Mouse (Mus musculus) layer of hippocampus, postnatal 36 days (tissue): ENCODE results near the gene Lrrc51. TPM values are rescaled to one million over a fixed set of nuclear protein-coding genes. Genes with fewer than 3 reads are reported as not detected.
A peak's percentile ranks its signal among the peaks of the same experiment; 100 is the strongest.
"Not testable (repeated sequence)": the region's sequence is repeated elsewhere in the genome, so short reads cannot be mapped to it uniquely, and the experiment has no call there.

Experiments used
- DNase-seq, 2 experiments: peaks; one replicate each; pipeline ENCODE4 v3.0.0; 2022
- total RNA-seq, 2 experiments: library from RNA; stranded (reverse); gene quantifications; 2 replicates each; pipeline ENCODE4 v1.2.3; 2021

The Lrrc51 gene
- total RNA-seq, 2 experiments from 2014 or later, result 4.8 to 5.7 TPM

DNA sequence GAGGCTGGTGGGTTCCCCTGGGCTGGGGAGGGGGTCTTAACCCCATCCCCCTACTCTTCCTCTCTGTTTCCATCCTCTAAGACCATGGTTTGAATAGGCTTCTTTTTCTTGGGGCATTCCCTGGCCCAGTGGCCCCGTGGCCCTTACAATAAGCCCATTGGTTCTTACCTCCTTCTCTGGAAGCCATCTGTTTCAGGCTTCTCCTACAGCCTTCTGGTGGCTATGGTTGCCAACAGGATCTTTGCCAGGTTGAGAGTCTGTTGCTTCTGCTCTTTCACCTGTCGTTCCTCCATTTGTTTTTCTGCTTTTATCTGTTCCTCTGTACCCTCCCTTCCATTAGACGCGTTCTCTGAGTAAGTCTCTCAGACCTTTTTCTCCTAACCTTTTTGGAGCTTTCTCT, 3.9 kb upstream of the Lrrc51 start:
- DNase-seq, result peak; percentile 24 to 25

DNA sequence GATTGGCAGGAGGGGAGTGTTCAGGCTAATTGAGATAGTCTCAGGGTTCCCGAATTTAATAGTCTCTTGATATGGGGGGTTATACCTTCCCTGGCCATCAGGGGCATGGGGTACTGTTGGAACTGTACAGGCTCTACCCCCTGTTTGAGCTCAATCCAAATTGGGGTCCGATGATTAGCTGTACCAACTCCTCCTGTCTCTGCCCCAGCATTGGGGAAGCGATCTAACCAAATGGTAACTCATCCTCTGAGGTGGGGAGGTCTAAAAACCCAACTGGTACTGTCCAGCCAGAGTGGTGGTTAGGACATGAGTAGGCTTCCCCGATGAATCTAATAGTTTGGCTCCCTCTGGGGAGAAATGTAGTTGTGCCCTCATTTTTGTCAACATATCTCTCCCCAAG, 3.3 kb upstream of the Lrrc51 start:
- DNase-seq, result no peak

DNA sequence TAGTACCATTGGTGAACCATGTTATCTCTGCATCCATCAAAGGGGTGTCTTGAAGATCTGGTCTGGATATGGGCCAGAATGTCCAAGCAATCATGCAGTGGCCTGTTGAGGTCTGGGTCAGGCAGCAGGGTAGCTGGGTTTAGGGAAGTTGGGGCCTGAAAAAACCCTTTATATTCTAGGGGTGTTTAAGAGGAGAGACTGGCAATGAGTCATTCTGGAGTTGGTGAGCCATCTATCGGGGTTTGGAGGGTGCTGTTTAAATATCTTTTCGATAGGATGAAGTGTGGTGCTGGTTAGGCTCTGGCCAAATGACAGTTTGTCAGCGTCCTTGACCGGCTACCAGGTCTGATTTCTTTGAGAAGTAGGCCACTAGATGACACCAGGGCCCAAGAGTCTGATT, 2.3 kb upstream of the Lrrc51 start:
- DNase-seq, result no peak

DNA sequence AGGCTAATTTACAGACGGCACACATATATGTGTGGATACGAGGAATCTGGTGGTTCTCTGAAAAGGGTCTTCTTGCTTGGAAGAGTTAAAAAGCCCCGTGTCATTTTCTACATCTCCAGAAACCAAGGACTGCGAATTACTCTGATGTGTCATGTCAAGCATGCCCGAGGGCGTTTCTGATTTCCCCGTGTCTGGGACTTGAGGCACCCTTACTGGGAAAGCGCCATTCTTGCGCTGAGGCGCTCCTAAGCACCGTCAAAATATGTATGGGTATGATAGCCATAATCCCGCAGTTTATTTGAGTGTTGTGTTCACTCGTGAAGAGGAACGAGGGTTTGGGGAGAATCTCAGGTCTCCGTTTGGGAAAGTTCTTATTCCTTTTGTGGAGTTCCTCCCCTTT, 395 bp downstream of the Lrrc51 start:
- no peak for DNase-seq

DNA sequence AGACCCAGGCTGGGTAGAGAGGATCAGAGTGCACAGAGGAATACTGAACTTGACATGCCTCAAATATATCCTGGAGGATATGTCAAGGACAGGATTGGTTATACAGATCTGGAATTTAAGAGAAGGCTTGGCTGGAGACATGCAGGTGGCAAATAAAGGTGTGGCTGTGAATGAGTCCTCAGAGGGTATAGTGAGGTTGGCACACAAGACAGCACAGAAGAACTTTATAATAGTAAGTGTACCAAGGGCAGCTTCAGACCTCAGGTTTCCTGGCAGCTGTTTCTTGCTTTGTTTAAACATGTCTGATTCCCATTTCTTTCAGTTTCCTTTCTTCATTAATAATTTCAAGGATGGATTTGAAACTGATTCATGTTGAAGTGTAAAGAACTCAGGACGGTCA, 1.1 kb downstream of the Lrrc51 start:
- DNase-seq, result no peak

DNA sequence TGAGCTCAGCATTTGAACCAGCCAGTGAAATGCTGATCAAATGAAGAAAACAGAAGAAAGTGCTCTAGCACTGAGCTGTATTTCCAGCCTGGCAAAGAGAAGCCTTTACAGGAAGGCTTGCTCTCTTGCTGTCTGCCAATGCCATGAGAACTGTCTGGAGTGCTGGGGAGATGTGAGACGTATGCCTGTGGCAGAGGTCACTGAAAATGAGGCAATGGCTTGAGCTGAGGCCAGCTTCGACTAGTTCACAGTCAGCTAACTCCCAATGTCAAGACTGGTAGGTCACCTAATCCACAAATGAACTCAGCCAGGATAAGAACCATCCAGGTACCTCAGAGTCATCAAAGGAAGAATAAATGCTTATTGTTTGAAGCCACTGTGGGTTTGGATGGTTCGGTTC, 5.6 kb downstream of the Lrrc51 start:
- no peak for DNase-seq

DNA sequence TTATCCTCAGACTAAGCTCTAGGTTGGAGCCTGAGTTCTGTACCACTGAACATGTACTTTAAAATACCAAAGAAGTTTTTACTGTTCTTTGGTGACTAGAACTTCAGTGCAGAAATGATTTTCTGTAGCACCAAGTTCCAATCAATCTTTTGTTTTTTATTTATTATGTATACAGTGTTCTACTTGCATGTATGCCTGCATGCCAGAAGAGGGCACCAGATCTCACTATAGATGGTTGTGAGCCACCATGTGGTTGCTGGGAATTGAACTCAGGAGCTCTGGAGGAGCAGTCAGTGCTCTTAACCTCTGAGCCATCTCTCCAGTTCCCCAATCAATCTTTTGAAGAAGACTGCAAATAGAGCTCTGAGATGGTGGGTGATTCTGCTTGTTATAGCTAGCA, 7.8 kb downstream of the Lrrc51 start:
- DNase-seq, result not testable (repeated sequence)

DNA sequence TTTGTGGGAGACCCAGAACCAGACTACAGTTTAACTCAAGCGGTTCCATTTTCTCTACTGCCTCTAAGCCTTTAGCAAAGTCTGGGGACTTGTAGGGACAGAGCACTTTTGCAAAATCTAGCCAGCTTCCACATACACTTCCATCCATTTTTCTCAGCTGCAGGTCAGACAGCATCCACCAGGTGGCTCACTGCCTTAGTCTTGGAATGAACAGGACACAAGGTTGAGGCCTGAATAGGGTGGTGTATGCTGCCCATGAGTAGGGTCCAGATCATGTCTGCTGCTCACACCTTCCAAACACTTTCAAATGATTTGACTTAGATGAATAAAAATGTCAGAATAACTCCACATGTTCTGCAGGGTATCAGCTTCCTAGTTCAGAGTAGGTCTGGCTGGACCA, 15.6 kb downstream of the Lrrc51 start:
- DNase-seq, result peak in 1 of 2 experiments; percentile 54

DNA sequence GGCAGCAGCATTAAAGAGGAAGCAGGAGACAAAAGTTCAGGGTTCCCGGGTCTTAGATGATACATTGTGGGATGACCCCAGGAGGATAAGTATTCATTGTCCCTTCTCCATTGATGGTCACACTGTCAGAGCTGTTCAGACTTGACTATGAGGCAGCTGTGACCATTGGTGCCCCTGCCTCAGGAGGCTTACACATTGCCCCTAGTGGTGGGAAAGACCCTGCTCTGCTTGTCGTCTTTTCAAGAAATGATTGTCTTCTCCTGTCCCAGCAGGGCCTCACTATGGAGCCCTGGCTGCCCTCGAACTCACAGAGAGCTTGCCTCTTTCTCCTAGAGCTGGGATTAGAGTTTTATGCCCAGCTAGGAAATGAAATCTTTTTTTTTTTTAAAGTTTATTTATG, 21.7 kb downstream of the Lrrc51 start:
- DNase-seq, result no peak

DNA sequence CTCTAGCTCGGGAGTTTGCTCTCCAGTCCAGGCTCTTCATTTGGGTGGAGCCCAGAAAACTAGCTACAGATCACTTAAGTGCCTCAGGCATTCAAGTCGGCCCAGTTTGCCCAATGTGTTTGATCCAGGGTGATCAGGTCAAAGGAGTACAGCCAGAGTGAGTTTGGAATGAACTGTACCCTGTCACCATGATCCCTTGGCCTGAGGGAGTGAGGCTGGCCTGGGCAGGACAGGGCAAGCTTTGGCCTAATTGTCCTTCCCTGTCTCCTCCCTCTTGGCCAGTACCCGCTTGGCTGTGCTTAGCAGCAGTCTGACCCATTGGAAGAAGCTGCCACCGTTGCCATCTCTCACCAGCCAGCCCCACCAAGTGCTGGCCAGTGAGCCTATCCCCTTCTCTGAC, 23.6 kb downstream of the Lrrc51 start:
- no peak for DNase-seq

DNA sequence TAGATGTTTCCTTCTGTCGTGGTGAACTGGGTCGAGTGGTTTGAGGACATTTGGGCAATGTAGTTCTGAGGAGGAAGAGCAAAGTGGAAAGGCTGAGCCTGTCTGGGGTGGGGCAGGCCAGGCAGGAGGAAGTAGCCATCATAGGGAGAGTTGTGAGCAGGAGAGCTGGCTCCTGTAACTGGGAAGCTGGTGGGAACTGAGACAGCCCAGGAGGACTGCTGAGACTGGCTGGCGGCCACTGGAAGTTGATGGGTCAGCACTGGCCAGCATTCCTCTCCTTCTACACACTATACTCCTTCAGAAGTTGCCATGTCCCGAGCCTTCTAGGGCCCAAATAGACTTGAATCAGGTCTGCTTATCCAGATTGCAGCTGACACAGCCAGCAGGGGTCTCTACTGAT, 25.3 kb downstream of the Lrrc51 start:
- no peak for DNase-seq

DNA sequence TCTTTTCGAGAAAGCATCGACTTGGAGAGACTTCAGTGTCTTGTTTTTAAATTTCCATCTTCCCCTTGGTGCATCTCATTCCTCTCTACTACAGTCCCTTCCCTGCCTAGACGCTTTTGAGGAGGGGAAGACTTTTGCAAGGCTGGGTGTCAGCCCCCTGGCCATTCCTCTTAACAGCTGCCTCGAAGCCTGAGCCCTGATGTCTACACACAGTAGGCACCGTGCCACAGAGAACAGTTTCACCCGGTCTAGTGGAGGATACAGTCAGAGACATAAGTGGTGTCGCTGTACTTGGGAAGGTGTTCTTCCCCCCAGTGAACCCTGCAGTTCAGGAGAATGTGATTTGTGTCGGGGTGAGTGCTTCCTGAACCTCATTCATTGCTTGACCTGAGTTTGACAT, 27.0 kb downstream of the Lrrc51 start:
- DNase-seq, result no peak

DNA sequence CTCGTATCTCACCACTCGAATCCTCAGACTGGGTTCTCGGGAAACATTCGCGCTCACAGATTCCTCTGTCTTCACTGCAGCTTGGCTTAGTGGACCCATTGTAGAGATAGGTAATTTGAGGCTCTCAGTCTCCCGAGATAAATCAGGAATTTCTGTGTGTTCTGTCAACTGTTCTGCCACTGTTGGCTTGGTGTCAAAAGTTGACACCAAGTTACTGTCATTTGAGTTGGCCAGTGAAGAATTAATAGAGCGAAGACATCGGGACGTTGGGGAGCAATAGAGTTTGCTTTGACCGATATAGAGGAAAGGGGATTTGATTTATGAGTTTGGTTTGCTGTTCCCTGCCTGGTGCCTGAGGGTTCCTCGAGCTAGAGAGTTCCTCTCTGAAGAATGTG, 27.4 kb downstream of the Lrrc51 start, which contains the start of gene Tomt:
Tomt (minus strand) TSS at position 73 of the 395 bp plus-strand sequence.
- DNase-seq, result no peak

DNA sequence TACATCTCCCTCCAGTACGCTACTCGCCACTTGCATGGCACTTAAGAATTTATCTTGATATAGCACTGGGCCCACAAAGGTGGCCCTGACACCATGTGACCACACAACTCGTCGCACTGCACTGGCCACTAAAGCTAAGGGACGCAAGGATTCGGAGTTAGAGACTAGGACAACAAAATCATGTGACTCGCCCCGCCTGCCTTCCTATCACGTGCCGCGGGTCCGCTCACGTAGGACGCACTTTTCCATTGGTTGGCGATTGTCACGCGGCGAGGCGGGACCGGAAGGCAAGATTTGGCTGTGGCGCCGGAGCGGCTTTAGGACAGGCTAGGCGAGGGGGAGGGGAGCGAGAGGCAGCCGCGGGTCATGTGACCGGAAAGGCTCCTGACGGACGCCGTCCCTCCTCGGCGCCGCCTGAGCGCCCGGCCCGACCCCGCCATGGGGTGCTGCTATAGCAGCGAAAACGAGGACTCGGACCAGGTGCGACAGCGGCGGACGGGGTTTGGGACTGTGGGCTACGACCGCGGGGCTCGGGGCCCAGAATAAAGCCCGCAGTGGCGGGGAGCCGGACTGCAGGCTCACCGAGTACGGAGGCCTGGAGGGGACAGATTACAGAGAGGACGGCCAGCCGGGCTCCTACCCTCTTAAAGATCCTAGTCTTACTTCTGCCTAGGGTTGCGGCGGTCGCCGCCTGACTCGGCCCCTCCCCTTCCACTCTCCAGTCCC, 28.0 kb downstream of the Lrrc51 start, which contains the start of gene Lamtor1:
Lamtor1 (plus strand) TSS at position 344 of the 726 bp plus-strand sequence.
- DNase-seq, result peak; percentile 100

DNA sequence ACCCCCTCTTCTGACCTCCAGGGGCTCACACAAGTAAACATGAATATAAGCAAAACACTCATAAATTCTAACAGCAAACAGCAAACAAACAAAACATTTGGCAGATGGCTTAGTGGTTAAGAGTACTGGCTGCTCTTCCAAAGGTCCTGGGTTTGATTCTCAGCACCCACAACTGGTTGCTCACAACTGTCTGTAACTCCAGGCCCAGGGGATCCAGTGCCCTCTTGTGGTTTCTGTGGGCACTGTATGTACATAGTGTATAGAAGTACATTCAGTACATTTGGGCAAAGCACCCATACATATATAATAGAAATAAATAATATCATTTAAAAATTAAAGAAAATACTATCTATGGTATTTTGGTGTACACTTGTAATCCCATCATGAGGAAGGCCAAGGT, 30.8 kb downstream of the Lrrc51 start:
- DNase-seq, result no peak

DNA sequence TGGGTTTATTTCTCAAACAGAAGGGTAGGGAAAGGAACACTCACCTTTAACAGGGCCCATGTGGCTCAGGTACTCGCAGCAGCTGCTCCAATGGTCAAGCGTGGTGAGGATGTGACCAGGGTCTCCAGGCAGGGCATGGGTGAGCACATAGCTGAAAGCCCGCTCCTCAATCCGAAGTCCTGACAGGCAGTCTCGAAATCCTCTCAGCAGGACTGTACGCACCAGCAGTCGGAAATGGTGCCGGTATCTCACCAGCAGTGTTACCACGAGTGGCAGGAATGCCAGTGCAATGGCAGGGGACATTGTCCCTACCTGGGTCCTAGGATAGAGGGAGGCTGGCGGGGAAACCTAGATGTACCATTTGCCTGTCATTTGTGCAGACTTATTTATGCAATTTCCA, 31.7 kb downstream of the Lrrc51 start:
- DNase-seq, result no peak

DNA sequence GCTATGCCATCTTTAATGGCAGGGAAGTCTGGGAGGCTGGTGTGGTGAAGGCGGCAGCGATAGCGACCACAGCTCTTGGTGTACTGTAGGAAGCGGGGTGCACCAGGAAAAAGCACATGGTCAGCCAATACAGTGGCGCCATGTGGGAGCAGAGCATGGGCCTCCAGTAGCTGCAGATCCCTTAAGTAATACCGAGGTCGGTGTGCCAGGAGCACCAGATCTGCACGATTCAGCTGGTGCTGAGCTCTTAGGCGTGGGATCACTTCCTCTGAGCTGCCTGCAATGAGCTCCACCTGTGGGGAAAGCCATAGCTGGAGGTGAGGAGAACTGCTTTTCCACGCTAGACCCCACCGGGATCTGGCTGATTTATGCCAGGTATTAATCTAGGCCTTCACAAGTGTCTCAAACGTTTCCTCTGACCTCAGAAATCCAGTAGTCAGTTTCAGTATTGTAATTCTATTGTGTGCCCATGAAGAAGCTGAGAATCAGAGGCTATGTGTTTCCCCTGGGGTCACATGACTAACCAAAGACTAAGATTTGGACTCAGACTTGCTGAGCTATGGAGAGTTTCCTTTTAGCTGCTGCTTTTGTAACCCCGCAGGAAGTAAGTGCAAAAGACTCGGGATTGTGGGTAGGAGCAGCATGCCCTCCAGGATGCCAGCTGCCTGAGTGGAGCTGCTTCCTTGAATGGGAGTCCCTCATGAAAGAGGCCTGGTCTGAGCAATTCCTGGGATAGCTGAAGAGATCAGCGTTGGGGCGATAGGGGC, 33.2 kb downstream of the Lrrc51 start:
- DNase-seq, result no peak

DNA sequence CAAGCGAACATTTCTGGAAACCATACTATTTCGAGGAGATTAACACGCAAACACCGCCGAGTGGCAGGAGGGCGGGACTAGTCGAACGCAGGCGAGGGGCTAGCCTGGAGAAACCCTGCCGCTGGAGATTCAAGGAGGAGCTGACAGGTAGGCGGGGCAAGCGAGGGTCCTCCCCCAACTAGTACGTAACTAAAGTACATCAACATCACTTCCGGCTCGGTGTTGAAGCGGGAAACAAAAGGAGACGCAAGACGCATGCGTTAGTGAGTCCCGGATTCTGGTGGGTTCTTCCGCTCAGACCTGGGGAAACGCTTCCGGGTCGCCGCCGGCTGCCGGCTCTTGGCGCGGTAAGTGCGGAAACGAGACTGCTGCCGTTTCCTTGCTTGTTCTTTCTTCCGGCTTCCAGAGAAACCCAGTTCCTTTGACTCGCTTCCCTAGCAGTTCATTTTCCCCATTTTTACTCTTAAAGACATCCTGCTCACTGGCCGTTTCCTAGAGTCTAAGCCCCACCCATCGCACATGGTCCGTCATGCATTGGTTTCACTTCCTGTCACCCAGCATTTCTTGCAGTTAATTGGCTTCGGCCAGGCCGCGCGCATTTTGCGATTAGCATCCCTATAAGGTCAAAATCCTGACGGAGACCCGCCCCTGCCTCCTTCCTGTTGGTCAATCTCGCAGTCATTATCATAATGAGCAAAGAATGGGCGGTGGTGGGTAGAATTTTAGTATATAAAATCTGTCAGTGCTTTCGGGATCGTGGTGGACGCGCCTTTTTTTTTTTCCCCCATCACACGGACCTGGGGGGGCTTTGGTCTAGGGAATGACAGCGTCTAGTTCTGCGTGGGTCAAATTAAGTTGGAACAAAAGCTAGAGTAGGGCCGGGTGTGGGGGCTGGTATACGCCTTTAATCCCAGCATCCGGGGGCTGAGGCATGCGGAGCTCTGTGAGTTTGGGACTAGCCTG, 37.3 kb downstream of the Lrrc51 start:
- DNase-seq, result peak; percentile 95 to 96

DNA sequence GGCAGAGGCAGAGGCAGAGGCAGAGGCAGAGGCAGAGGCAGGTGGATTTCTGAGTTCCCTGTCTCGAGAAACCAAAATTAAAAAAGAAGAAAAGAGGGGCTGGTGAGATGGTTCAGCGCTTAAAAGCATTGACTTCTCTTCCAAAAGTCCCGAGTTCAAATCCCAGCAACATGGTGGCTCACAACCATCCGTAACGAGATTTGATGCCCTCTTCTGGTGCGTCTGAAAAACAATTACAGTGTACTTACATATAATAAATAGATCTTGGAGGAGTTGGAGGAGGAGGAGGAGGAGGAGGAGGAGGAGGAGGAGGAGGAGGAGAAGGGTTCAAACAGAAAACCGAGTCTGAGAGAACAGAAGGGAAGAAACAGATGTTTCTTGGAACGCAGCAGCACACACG, 38.0 kb downstream of the Lrrc51 start:
- DNase-seq, result no peak

DNA sequence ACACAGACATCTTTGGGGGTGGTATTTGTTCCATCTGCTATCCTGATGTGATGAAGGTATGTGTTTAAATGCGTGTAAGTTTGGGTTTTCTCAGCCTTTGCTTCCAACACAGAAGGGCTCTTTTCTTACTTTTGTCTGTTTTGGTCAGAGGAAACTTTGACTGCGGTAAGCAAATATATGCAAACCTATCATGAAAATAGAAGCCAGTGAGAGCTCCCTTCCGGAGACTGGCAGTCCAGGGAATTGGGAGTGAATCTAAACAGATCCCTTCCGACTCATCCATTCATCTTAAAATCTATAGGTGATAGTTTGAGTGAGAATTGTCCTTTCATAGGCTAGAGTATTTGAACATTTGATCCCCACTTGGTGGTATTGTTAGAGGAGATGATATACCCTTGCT, 45.2 kb downstream of the Lrrc51 start:
- no peak for DNase-seq

DNA sequence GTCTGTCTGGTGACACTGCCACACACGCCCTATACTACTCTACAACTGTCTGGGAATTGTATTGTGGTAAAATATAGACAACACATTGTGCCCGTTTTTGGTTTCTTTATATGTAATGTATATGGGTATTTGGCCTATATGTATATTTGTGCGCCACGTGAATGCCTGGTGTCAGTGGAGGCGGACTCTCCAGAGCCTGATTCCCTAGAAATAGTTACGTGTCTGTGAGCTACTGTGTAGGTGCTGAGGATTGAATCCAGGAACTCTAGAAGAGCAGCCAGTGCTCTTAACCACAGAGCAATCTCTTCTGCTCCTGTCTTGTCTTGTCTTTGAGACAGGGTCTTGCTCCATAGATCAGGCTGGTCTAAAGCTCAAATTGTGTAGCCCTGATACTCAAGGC, 47.4 kb downstream of the Lrrc51 start:
- DNase-seq, result no peak

DNA sequence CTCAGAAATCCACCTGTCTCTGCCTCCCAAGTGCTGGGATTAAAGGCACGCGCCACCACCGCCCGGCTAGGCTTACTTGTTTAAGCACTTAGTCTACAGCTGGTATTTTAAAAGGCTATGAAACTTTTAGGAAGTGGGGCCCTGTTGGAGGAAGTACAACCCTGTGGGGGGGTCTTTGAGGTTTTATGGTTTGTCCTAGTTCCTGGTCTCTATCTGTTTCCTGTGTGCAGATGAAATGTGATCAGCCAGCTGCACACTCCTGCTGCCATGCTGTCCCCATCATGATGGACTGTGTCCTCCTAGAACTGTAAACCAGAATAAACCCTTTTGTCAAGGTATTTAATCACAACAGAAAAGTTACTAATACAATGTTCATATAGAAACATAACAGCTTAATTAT, 49.5 kb downstream of the Lrrc51 start:
- no peak for DNase-seq
